In genomic region chr11:118755003-118755402, GRCm38 (mm10) we compare ENCODE assay signal across 20 mouse cellular contexts.
A peak's percentile ranks its signal among the peaks of the same experiment; 100 is the strongest.
DNase-seq lines count a peak whose midpoint lies in the region; ATAC-seq lines count a peak whose summit lies in the region.
"Had no signal": no experiment of that assay in that cellular context is flagged by ENCODE, and none has a peak within 500 bp of the region (broad histone marks: within the 10 kb centered on the region; RNA-seq: fewer than 3 reads in every experiment).

No protein-coding gene starts in this region.

- H3K27me3 ChIP-seq in hindbrain, embryonic 10.5 days (ENCODE audit: insufficient read depth, poor library complexity, severe bottlenecking), result no peaks in the 10 kb centered on the region
- H3K27me3 ChIP-seq in hindbrain, embryonic 11.5 days (ENCODE audit: control insufficient read depth, insufficient read depth, low read length), result no peaks in the 10 kb centered on the region
- H3K27me3 ChIP-seq in neural tube, embryonic 13.5 days, result no peaks in the 10 kb centered on the region
- no peaks in the 10 kb centered on the region for H3K27me3 ChIP-seq in hindbrain, embryonic 15.5 days
- H3K27me3 ChIP-seq: limb, embryonic 15.5 days; liver, embryonic 15.5 days; neural tube, embryonic 12.5 days; stomach, embryonic 15.5 days had no signal

- DNase-seq in hindbrain, embryonic 10.5 days (ENCODE audit: low spot score), result no peak
- DNase-seq in hindbrain, embryonic 11.5 days (ENCODE audit: low spot score), result no peak
- no peak for DNase-seq in neural tube, embryonic 10.5 days (ENCODE audit: extremely low spot score, low spot score)
- no peak for DNase-seq in cerebellum, adult 9-11 months
- DNase-seq in B cell, adult 2 months, result no peak
- DNase-seq: adrenal gland, postnatal 25 days; cerebellum, adult 18-20 months; layer of hippocampus, postnatal 36 days; right cerebral cortex, postnatal 25 days; thymus, adult 18-20 months had no signal

- H3K4me1 ChIP-seq in hindbrain, embryonic 10.5 days (replicated peaks), result peaks cover 23% of the 10 kb centered on the region
- H3K4me1 ChIP-seq in hindbrain, embryonic 11.5 days (replicated peaks; ENCODE audit: control insufficient read depth, insufficient read depth, low read length), result no peaks in the 10 kb centered on the region; the same call in 1 of the 2 replicates
- H3K4me1 ChIP-seq in neural tube, embryonic 13.5 days (replicated peaks), result peaks cover 80% of the 10 kb centered on the region
- H3K4me1 ChIP-seq in hindbrain, embryonic 15.5 days (replicated peaks), result peaks cover 53% of the 10 kb centered on the region
- H3K4me1 ChIP-seq: embryonic facial prominence, embryonic 12.5 days; liver, embryonic 15.5 days; stomach, embryonic 15.5 days had no signal

- H3K4me2 ChIP-seq in hindbrain, embryonic 11.5 days (replicated peaks; ENCODE audit: low read depth, low read length), result no peak overlapping the region
- peak overlapping the region; percentile 21 for H3K4me2 ChIP-seq in neural tube, embryonic 13.5 days
- H3K4me2 ChIP-seq in hindbrain, embryonic 15.5 days, result no peak overlapping the region
- H3K4me2 ChIP-seq: embryonic facial prominence, embryonic 12.5 days; limb, embryonic 15.5 days; liver, embryonic 15.5 days; neural tube, embryonic 12.5 days; stomach, embryonic 15.5 days had no signal

- H3K36me3 ChIP-seq in hindbrain, embryonic 10.5 days, result no peaks in the 10 kb centered on the region
- H3K36me3 ChIP-seq in hindbrain, embryonic 11.5 days (ENCODE audit: control insufficient read depth, insufficient read depth, low read length), result no peaks in the 10 kb centered on the region
- H3K36me3 ChIP-seq in neural tube, embryonic 13.5 days, result no peaks in the 10 kb centered on the region
- H3K36me3 ChIP-seq in hindbrain, embryonic 15.5 days, result no peaks in the 10 kb centered on the region
- H3K36me3 ChIP-seq: embryonic facial prominence, embryonic 12.5 days; limb, embryonic 15.5 days; liver, embryonic 15.5 days; neural tube, embryonic 12.5 days; stomach, embryonic 15.5 days had no signal

- 87% methylated on average over 17 of the region's 17 CpGs for WGBS in hindbrain, embryonic 10.5 days
- 84% methylated on average over 17 of the region's 17 CpGs for WGBS in hindbrain, embryonic 11.5 days
- 56% methylated on average over 17 of the region's 17 CpGs for WGBS in neural tube, embryonic 13.5 days
- 51% methylated on average over 17 of the region's 17 CpGs for WGBS in hindbrain, embryonic 15.5 days

- no peaks in the 10 kb centered on the region for H3K9me3 ChIP-seq in hindbrain, embryonic 10.5 days
- H3K9me3 ChIP-seq in hindbrain, embryonic 11.5 days (ENCODE audit: control insufficient read depth, low read length), result no peaks in the 10 kb centered on the region
- H3K9me3 ChIP-seq in neural tube, embryonic 13.5 days, result no peaks in the 10 kb centered on the region
- no peaks in the 10 kb centered on the region for H3K9me3 ChIP-seq in hindbrain, embryonic 15.5 days
- H3K9me3 ChIP-seq: embryonic facial prominence, embryonic 12.5 days; limb, embryonic 15.5 days; liver, embryonic 15.5 days; neural tube, embryonic 12.5 days; stomach, embryonic 15.5 days had no signal

- H3K9ac ChIP-seq in hindbrain, embryonic 11.5 days (ENCODE audit: low read depth, low read length), result no peak overlapping the region
- peak overlapping the region; percentile 55 for H3K9ac ChIP-seq in neural tube, embryonic 13.5 days
- no peak overlapping the region for H3K9ac ChIP-seq in hindbrain, embryonic 15.5 days
- H3K9ac ChIP-seq: embryonic facial prominence, embryonic 12.5 days; limb, embryonic 15.5 days; liver, embryonic 15.5 days; stomach, embryonic 15.5 days had no signal

- H3K27ac ChIP-seq in hindbrain, embryonic 10.5 days, result 0 out of 2 replicates have a peak overlapping the region, but pooled peaks have one; percentile 62
- no peak overlapping the region for H3K27ac ChIP-seq in hindbrain, embryonic 11.5 days (ENCODE audit: low read depth, low read length)
- H3K27ac ChIP-seq in neural tube, embryonic 13.5 days (replicated peaks), result peak overlapping the region; percentile 84
- peak overlapping the region; percentile 30 for H3K27ac ChIP-seq in hindbrain, embryonic 15.5 days (replicated peaks)
- H3K27ac ChIP-seq: embryonic facial prominence, embryonic 12.5 days; kidney, postnatal 0 days; limb, embryonic 15.5 days; liver, embryonic 15.5 days; neural tube, embryonic 12.5 days; stomach, embryonic 15.5 days had no signal

- no peak for ATAC-seq in hindbrain, embryonic 11.5 days (ENCODE audit: low FRiP score)
- ATAC-seq in neural tube, embryonic 13.5 days (ENCODE audit: low read depth), result 0 out of 2 replicates have a peak, but pooled peaks have one; percentile 20
- no peak for ATAC-seq in hindbrain, embryonic 15.5 days (ENCODE audit: low FRiP score, low read depth)
- ATAC-seq: intestine, postnatal 0 days had no signal

- H3K4me3 ChIP-seq in hindbrain, embryonic 10.5 days, result no peak overlapping the region
- H3K4me3 ChIP-seq in hindbrain, embryonic 11.5 days (ENCODE audit: low read depth, low read length), result no peak overlapping the region
- no peak overlapping the region for H3K4me3 ChIP-seq in neural tube, embryonic 13.5 days
- no peak overlapping the region for H3K4me3 ChIP-seq in hindbrain, embryonic 15.5 days
- H3K4me3 ChIP-seq: embryonic facial prominence, embryonic 12.5 days; erythroblast, embryonic 14.5 days; limb, embryonic 15.5 days; liver, embryonic 15.5 days; neural tube, embryonic 12.5 days; stomach, embryonic 15.5 days had no signal
